Mouse (Mus musculus): ENCODE results near the gene Gsg1l. TPM values are rescaled to one million over a fixed set of nuclear protein-coding genes. Genes with fewer than 3 reads are reported as not detected.

The Gsg1l gene
- polyA plus RNA-seq, 2 experiments, result 0.07 TPM; not detected in 1

DNA sequence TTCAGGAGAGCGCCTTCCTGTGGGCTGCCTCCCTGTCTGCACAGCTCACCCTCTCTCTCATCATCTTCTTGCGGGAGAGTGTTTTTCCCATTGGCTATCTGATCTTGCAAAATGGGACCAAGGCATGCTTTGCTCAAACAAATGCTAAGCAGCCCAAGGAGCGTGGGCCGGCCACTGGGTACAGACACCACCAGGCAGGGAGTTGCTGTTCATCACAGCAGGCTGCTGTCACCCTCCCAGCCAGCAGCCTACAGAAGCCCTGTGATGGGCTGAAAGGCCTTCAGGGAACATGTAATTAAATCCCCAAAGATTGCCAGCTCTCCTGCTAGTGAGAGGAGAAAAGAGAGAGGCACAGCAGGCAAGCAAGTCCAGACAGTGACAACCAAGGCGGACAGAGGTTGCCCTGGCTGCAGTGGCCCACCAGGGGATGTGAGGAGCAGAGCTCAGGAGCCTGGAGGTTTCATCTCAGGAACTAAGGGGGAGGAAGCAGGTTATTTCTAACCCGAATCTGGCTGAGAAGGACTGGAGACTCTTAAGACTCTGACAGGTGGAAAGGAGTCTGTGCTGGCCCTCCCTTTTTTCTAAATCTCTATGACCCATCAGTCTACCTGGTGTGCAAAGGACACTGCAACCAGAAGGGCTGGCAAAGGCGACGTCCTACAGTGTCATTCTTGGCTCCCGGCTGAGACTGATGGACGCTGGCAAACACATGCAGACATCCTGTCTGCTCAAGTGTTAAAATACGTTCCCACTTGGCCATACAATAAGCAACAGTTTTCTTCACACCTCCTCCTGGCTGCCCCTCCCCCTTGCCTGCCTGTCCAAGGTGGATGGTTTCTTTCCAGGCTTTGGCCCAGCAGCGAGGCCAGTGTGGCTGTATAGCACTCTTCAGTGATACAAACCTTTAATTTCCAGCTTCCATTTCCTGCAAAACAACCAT lies 98.0 kb downstream of the Gsg1l start:
- Histone ChIP-seq H3K4me2 (ENCODE audit: low read depth) (no peak overlapping the region), H3K9ac (replicated peaks) (no peak overlapping the region), H3K36me3 (replicated peaks; ENCODE audit: control insufficient read depth, insufficient read depth, low read depth) (no peaks in the 10 kb centered on the region), H3K4me1 (replicated peaks; ENCODE audit: control insufficient read depth in 2 of 2, insufficient read depth in 2 of 2, low read length in 1 of 2) (no peaks in the 10 kb centered on the region), H3K4me3 (ENCODE audit: insufficient read depth in 1 of 2, low read depth in 2 of 2, low read length in 2 of 2) (no peak overlapping the region), H3K27ac (no peak overlapping the region), H3K27me3 (ENCODE audit: control insufficient read depth, insufficient read depth, low read length) (no peaks in the 10 kb centered on the region), H3K9me3 (ENCODE audit: control insufficient read depth, low read length) (no peaks in the 10 kb centered on the region)
- no peak for ATAC-seq (ENCODE audit: insufficient read depth)
- TF ChIP-seq CTCF (IDR thresholded peaks at IDR 0.05; ENCODE audit: low read depth) (no peak), EP300 (IDR thresholded peaks at IDR 0.05; ENCODE audit: low read depth) (no peak)
- WGBS (ENCODE audit: insufficient replicate concordance), result 43% methylated on average over 12 of the region's 12 CpGs
- DNase-seq (ENCODE audit: low read depth in 3 of 3, low spot score in 3 of 3), result no peak

GRCm38 (mm10) chr7:125979591-125979990 lies 102.6 kb downstream of the Gsg1l start:
- no peak for DNase-seq (ENCODE audit: low read depth in 3 of 3, low spot score in 3 of 3)
- Histone ChIP-seq H3K9ac (replicated peaks) (no peak overlapping the region), H3K4me1 (replicated peaks; ENCODE audit: control insufficient read depth in 2 of 2, insufficient read depth in 2 of 2, low read length in 1 of 2) (no peaks in the 10 kb centered on the region), H3K4me3 (ENCODE audit: insufficient read depth in 1 of 2, low read depth in 2 of 2, low read length in 2 of 2) (no peak overlapping the region), H3K4me2 (ENCODE audit: low read depth) (no peak overlapping the region), H3K27me3 (ENCODE audit: control insufficient read depth, insufficient read depth, low read length) (no peaks in the 10 kb centered on the region), H3K27ac (no peak overlapping the region), H3K9me3 (ENCODE audit: control insufficient read depth, low read length) (no peaks in the 10 kb centered on the region), H3K36me3 (replicated peaks; ENCODE audit: control insufficient read depth, insufficient read depth, low read depth) (no peaks in the 10 kb centered on the region)
- 79% methylated on average over 8 of the region's 8 CpGs for WGBS (ENCODE audit: insufficient replicate concordance)
- no peak for ATAC-seq (ENCODE audit: insufficient read depth)
- no peak for TF ChIP-seq CTCF (IDR thresholded peaks at IDR 0.05; ENCODE audit: low read depth)
- TF ChIP-seq EP300 (IDR thresholded peaks at IDR 0.05; ENCODE audit: low read depth), result no peak

DNA sequence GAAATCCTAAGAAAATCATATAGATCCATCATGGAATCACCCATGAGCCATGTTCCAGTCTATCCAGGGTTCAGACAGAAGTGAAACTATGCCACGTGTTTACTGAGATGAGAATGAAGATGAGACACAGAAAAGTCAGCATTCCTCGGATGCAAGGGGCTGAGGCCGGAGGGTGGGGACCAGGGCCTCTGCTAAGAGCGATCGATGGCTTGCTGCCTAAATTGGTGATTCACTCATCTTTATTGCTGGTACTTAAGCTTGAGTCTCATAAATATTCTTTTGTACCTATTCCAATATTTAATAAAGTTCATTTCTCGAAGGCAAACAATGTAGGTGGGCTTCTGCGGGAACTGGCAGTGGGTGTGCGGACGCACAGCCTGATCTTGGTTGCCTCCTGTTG lies 105.5 kb downstream of the Gsg1l start:
- no peak overlapping the region for H3K9ac ChIP-seq (replicated peaks)
- TF ChIP-seq CTCF (IDR thresholded peaks at IDR 0.05; ENCODE audit: low read depth) (no peak), EP300 (IDR thresholded peaks at IDR 0.05; ENCODE audit: low read depth) (no peak)
- no peak overlapping the region for H3K27ac ChIP-seq
- no peak overlapping the region for H3K4me3 ChIP-seq (ENCODE audit: insufficient read depth in 1 of 2, low read depth in 2 of 2, low read length in 2 of 2)
- no peaks in the 10 kb centered on the region for H3K9me3 ChIP-seq (ENCODE audit: control insufficient read depth, low read length)
- no peaks in the 10 kb centered on the region for H3K36me3 ChIP-seq (replicated peaks; ENCODE audit: control insufficient read depth, insufficient read depth, low read depth)
- 69% methylated on average over 9 of the region's 9 CpGs for WGBS (ENCODE audit: insufficient replicate concordance)
- ATAC-seq (ENCODE audit: insufficient read depth) (no peak), DNase-seq (ENCODE audit: low read depth in 3 of 3, low spot score in 3 of 3) (no peak)
- H3K4me2 ChIP-seq (ENCODE audit: low read depth), result no peak overlapping the region
- H3K27me3 ChIP-seq (ENCODE audit: control insufficient read depth, insufficient read depth, low read length), result no peaks in the 10 kb centered on the region
- H3K4me1 ChIP-seq (replicated peaks; ENCODE audit: control insufficient read depth in 2 of 2, insufficient read depth in 2 of 2, low read length in 1 of 2), result no peaks in the 10 kb centered on the region

- Histone ChIP-seq H3K9me3 (ENCODE audit: control insufficient read depth, low read length) (no peaks in the 10 kb centered on the region), H3K4me2 (ENCODE audit: low read depth) (no peak overlapping the region), H3K36me3 (replicated peaks; ENCODE audit: control insufficient read depth, insufficient read depth, low read depth) (no peaks in the 10 kb centered on the region), H3K27me3 (ENCODE audit: control insufficient read depth, insufficient read depth, low read length) (no peaks in the 10 kb centered on the region), H3K27ac (no peak overlapping the region), H3K4me3 (ENCODE audit: insufficient read depth in 1 of 2, low read depth in 2 of 2, low read length in 2 of 2) (no peak overlapping the region), H3K4me1 (replicated peaks; ENCODE audit: control insufficient read depth in 2 of 2, insufficient read depth in 2 of 2, low read length in 1 of 2) (no peaks in the 10 kb centered on the region), H3K9ac (replicated peaks) (no peak overlapping the region)
- WGBS (ENCODE audit: insufficient replicate concordance), result 53% methylated on average over 6 of the region's 6 CpGs
- DNase-seq (ENCODE audit: low read depth in 3 of 3, low spot score in 3 of 3) (no peak), ATAC-seq (ENCODE audit: insufficient read depth) (no peak)
- TF ChIP-seq CTCF (IDR thresholded peaks at IDR 0.05; ENCODE audit: low read depth) (no peak), EP300 (IDR thresholded peaks at IDR 0.05; ENCODE audit: low read depth) (no peak)
Measured at GRCm38 (mm10) chr7:125975414-125975813, 106.8 kb downstream of the Gsg1l start.

- H3K4me1 ChIP-seq (replicated peaks; ENCODE audit: control insufficient read depth in 2 of 2, insufficient read depth in 2 of 2, low read length in 1 of 2), result no peaks in the 10 kb centered on the region
- ATAC-seq (ENCODE audit: insufficient read depth) (no peak), DNase-seq (ENCODE audit: low read depth in 3 of 3, low spot score in 3 of 3) (no peak)
- H3K27me3 ChIP-seq (ENCODE audit: control insufficient read depth, insufficient read depth, low read length), result no peaks in the 10 kb centered on the region
- H3K9me3 ChIP-seq (ENCODE audit: control insufficient read depth, low read length), result no peaks in the 10 kb centered on the region
- no peak overlapping the region for H3K4me2 ChIP-seq (ENCODE audit: low read depth)
- TF ChIP-seq CTCF (IDR thresholded peaks at IDR 0.05; ENCODE audit: low read depth), result no peak
- no peak for TF ChIP-seq EP300 (IDR thresholded peaks at IDR 0.05; ENCODE audit: low read depth)
- H3K27ac ChIP-seq, result no peak overlapping the region
- no peak overlapping the region for H3K4me3 ChIP-seq (ENCODE audit: insufficient read depth in 1 of 2, low read depth in 2 of 2, low read length in 2 of 2)
- 43% methylated on average over 4 of the region's 4 CpGs for WGBS (ENCODE audit: insufficient replicate concordance)
- H3K36me3 ChIP-seq (replicated peaks; ENCODE audit: control insufficient read depth, insufficient read depth, low read depth), result no peaks in the 10 kb centered on the region
- H3K9ac ChIP-seq (replicated peaks), result no peak overlapping the region
Measured at GRCm38 (mm10) chr7:125973874-125974273, 108.3 kb downstream of the Gsg1l start.

All from liver, embryonic 14.5 days (tissue).